ENCODE assay signal across 11 mouse cellular contexts in the genomic region with DNA sequence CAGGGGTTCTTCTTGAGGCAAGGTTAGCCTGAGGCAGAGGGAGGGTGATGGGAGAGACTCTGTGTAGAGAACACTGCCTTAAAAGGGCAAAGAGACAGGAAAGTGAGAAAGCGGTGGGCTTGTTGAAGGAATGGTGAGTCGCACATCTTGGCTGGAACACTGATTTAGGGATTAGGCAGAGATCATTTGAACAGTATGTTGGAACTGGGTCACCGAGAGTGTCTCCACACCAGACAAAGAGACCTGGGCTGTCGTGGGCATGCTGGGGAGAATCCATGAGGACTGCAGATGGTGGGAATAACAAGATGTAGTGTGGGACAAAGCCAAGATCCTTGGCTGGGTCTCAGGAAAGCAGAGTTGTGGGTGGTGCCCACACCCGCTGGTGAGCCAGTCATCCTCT.
DNase-seq lines count a peak whose midpoint lies in the region; ATAC-seq lines count a peak whose summit lies in the region.
"Had no signal": no experiment of that assay in that cellular context is flagged by ENCODE, and none has a peak within 500 bp of the region (broad histone marks: within the 10 kb centered on the region; RNA-seq: fewer than 3 reads in every experiment).

No protein-coding gene starts in this region.

- H3K9ac ChIP-seq in hindbrain, embryonic 16.5 days (ENCODE audit: low read depth, low read length) = no peak overlapping the region
- H3K9ac ChIP-seq: forebrain, embryonic 15.5 days; neural tube, embryonic 12.5 days had no signal

- peaks cover 5% of the 10 kb centered on the region for H3K4me1 ChIP-seq in hindbrain, embryonic 16.5 days (ENCODE audit: control insufficient read depth, insufficient read depth, low read depth, low read length)
- H3K4me1 ChIP-seq in hindbrain, embryonic 10.5 days (replicated peaks) = peaks cover 7% of the 10 kb centered on the region

- peak; percentile 34; the same call in 1 of the 2 replicates for ATAC-seq in hindbrain, embryonic 16.5 days
- no peak for ATAC-seq in megakaryocyte progenitor cell, adult 5-6 weeks (replicated peaks; ENCODE audit: poor library complexity)
- ATAC-seq: forebrain, embryonic 15.5 days had no signal

- no peaks in the 10 kb centered on the region for H3K36me3 ChIP-seq in hindbrain, embryonic 16.5 days (ENCODE audit: control insufficient read depth, insufficient read depth, low read length)
- H3K36me3 ChIP-seq in hindbrain, embryonic 10.5 days = no peaks in the 10 kb centered on the region
- H3K36me3 ChIP-seq: forebrain, embryonic 15.5 days; neural tube, embryonic 12.5 days had no signal

- H3K27me3 ChIP-seq in hindbrain, embryonic 16.5 days (replicated peaks; ENCODE audit: control insufficient read depth, insufficient read depth, low read length) = no peaks in the 10 kb centered on the region
- no peaks in the 10 kb centered on the region for H3K27me3 ChIP-seq in hindbrain, embryonic 10.5 days (ENCODE audit: insufficient read depth, poor library complexity, severe bottlenecking)
- H3K27me3 ChIP-seq: forebrain, embryonic 15.5 days; neural tube, embryonic 12.5 days had no signal

- H3K4me2 ChIP-seq in hindbrain, embryonic 16.5 days (ENCODE audit: low read length) = no peak overlapping the region
- H3K4me2 ChIP-seq: forebrain, embryonic 15.5 days; neural tube, embryonic 12.5 days had no signal

- H3K4me3 ChIP-seq in hindbrain, embryonic 16.5 days (ENCODE audit: low read length) = no peak overlapping the region
- no peak overlapping the region for H3K4me3 ChIP-seq in hindbrain, embryonic 10.5 days
- H3K4me3 ChIP-seq: forebrain, embryonic 15.5 days; neural tube, embryonic 12.5 days had no signal

- H3K9me3 ChIP-seq in hindbrain, embryonic 16.5 days (ENCODE audit: control insufficient read depth, low read length) = no peaks in the 10 kb centered on the region
- no peaks in the 10 kb centered on the region for H3K9me3 ChIP-seq in hindbrain, embryonic 10.5 days
- H3K9me3 ChIP-seq: forebrain, embryonic 15.5 days; neural tube, embryonic 12.5 days had no signal

- DNase-seq in hindbrain, embryonic 10.5 days (ENCODE audit: low spot score) = no peak
- DNase-seq in cerebellum, postnatal 10 days = peak; percentile 74 to 83
- DNase-seq in layer of hippocampus, postnatal 36 days = peak; percentile 50 to 57
- peak; percentile 50 to 79 for DNase-seq in right cerebral cortex, postnatal 36 days (ENCODE audit: low spot score in 2 of 2)
- no peak for DNase-seq in c-Kit-positive CD71-positive TER-119-positive erythroid progenitor cells, embryonic 14.5 days (ENCODE audit: low spot score)
- DNase-seq in gastrocnemius, adult 8-10 months (ENCODE audit: low spot score in 2 of 2) = no peak
- DNase-seq: kidney, postnatal 25 days had no signal

- WGBS in hindbrain, embryonic 16.5 days = 73% methylated on average over 5 of the region's 5 CpGs
- 92% methylated on average over 5 of the region's 5 CpGs for WGBS in hindbrain, embryonic 10.5 days

- 0 out of 2 replicates have a peak overlapping the region, but pooled peaks have one; percentile 10 for H3K27ac ChIP-seq in hindbrain, embryonic 16.5 days (ENCODE audit: low read depth, low read length)
- H3K27ac ChIP-seq in hindbrain, embryonic 10.5 days = no peak overlapping the region
- H3K27ac ChIP-seq: forebrain, embryonic 15.5 days; neural tube, embryonic 12.5 days had no signal

Comparison
In these comparisons a context has a peak if more than half of its experiments do, and no peak if none do; other contexts are left out.
1. DNase-seq: peak in cerebellum, postnatal 10 days (2 of 2), layer of hippocampus, postnatal 36 days (2 of 2) and right cerebral cortex, postnatal 36 days (2 of 2); none in hindbrain, embryonic 10.5 days (single experiment), c-Kit-positive CD71-positive TER-119-positive erythroid progenitor cells, embryonic 14.5 days (single experiment) and gastrocnemius, adult 8-10 months (0 of 2).